Mouse (Mus musculus) retina, adult 2 months (tissue): Measurements from ENCODE around the gene Fgfr2.

ENCODE experiments used
- DNase-seq: peaks from one replicate; pipeline ENCODE4 v3.0.0-alpha.2; 2012; ENCODE audit warnings: low read depth, low spot score

Gene Fgfr2

DNA sequence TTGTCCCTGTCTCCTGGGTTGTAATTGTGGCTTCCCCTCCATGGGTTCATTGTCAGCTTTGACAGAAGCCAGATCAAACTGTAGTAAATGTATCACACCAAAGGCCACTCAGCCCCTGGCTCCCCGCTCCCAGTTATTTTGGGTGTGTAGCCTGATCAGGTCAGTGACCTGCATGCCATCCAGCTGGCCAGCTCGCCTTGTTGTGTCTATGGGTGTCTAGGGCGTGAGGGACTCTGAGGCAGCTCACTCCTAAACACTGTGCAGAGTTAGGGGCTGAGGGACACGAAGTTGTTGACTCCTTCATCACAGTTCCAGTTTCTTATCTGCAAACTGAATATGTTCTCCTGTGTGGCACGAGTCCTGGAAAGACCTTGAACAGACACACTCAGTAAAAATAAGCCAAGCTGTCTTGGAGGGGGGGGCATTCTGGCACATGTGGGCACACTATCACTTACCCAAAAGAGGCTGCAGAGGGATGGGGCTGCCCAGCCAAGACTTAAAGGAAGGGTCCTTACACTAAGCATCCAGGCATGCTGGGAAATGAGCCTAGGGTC is 2342.2 kb downstream of the Fgfr2 start:
- no peak for DNase-seq

DNA sequence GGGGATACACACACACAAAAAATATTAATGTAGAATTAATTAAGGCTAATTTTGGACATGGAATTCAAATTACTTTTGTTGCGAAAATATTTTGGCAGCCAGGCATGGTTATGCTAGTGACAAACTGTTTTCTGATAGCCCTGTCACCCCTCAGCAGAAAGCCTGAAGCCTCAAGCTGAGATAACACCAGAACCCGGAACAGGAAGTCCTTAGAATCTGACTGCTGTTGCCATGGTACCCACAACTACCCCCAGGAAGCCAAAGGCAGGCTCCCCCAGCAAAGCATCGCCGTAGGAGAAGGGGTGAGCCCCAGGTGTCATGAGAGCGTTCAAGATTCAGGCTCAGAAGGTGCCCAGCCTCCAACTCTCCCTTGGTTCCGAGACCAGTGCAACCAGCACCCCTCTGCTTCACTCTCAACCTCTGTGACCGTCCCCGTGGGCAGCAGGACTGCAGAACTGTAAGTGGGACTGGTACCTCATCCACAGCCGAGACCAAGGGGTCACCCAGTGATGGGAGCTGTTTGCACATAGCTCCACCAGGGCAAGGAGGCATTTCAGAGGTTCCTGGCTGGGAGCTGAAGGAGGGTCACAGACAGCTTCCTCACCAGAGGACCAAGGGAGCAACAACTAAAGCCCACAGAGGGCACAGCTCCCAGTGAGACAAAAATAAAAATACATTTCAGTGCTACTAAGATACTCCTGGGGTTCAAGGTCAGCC is 2349.1 kb downstream of the Fgfr2 start, which contains the start of gene Btbd16:
Btbd16 (plus strand) TSS at position 156 of the 717 bp plus-strand sequence.
- DNase-seq: no peak

DNA sequence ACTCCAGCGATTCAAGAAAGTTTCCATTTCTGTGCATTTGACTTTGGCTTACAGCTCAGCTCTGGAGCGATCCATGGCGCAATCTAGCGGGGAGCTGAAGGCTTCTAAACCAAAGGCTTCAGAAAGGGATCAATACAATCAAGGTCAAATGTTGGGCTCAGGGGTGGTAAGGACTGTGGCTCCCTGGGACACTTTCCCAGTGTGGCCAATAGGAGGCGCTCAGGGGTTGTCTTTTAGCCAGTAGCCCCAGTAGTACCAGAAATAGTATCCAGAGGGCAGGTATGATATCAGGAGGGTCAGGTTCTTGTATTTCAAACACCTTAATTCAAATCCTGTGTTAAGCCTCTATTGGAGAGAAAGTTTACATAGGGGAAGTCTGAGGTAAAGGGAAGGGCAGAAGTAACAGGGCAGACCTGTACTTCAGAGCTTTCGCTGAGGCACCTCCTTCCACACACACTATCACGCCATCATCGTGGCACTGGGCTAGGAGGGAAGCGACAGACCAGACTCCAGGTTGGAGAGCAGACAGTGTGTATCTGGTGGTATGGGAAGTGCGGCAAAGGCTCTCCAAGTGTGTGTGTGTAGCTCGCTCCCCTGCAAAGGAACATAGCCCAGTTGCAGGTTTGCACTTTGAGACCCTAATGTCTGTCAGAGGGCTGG is 2349.8 kb downstream of the Fgfr2 start:
- DNase-seq: no peak

DNA sequence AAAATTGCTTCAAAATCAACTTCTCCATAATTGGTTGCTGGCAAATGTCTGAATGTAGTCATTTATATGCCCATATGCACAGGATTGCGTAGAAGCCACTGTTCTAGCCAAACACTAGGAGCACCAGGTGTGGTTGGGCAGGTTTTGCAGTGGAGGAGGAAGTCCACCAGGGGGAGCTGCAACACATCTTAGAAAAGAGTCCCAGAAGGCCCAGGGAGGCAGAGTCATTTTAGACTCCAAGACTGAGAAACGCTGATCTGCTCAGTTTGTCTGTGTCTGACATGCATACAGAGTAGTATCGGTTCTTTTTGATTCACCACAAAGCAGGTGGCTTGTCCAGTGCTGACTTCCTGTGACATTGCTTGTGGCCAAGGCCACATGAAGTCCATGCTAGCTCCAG is 2352.4 kb downstream of the Fgfr2 start:
- peak; percentile 53 for DNase-seq

DNA sequence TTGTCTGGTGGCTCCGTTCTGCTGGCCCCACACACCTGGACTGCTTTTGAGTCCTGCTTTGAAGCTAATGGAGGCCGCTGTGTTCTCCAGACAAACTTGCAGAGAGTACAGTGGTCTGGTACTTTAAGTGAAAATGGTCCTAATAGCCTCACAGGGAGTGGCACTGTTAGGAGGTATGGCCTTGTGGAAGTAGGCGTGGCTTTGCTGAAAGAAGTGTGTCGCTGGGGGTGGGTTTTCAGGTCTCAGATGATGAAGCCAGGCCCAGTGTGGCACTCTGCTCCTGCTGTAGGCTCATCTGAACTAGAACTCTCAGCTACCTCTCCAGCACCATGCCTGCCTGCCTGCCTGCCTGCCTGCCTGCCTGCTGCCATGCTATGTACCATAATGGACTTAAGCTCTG is 2355.0 kb downstream of the Fgfr2 start:
- DNase-seq: no peak

DNA sequence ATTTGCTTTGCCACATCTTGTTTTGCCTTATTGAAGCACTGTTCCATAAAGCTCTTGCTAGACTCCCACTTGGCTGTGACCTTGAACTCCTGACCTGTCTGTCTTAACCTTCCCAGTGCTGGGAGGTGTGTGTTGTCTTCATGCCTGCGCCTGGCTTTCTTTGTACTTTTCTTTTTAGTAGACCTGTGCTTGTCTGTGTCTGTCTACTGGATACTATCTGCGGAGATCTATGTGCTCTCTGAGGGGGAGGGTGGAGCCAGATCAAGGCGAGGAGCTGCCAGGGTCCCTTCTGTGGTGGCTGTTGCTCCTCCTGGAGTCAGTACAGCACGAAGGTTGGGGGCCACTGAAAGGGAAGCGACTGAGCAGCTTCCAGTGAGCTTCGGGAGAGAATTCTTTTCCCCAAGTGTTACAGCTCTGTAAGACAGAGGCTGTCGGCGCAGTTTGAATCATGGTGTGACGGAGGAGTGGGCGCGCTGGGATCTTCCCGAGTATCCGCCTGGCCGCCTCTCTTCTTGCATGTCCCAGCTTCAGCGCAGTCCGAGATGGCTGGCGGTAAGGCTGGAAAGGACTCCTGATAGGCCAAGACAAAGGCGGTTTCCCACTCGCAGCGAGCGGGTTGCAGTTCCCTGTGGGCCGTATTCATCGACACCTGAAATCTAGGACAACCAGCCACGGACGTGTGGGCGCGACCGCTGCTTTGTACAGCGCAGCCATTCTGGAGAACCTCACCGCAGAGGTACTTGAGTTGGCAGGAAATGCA is 2356.6 kb downstream of the Fgfr2 start:
- DNase-seq: no peak

DNA sequence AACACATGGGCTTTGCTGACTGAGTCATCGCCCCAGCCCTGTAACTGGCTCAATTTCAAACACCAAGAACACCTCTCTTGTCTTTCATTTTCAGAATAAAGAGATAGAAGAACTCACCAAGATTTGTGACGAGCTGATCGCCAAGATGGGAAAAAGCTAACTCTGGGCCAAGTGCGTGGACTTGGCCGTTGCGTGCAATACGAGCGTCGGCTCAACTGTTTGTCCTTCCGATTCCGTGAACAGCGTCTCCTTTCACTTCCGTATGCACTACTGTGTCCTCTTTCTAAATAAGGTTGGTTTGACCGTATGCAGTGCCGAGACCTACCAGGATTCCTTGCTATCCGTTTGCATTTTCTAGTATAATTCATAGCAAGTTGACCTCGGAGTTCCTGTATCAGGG is 2359.0 kb downstream of the Fgfr2 start:
- no peak for DNase-seq

DNA sequence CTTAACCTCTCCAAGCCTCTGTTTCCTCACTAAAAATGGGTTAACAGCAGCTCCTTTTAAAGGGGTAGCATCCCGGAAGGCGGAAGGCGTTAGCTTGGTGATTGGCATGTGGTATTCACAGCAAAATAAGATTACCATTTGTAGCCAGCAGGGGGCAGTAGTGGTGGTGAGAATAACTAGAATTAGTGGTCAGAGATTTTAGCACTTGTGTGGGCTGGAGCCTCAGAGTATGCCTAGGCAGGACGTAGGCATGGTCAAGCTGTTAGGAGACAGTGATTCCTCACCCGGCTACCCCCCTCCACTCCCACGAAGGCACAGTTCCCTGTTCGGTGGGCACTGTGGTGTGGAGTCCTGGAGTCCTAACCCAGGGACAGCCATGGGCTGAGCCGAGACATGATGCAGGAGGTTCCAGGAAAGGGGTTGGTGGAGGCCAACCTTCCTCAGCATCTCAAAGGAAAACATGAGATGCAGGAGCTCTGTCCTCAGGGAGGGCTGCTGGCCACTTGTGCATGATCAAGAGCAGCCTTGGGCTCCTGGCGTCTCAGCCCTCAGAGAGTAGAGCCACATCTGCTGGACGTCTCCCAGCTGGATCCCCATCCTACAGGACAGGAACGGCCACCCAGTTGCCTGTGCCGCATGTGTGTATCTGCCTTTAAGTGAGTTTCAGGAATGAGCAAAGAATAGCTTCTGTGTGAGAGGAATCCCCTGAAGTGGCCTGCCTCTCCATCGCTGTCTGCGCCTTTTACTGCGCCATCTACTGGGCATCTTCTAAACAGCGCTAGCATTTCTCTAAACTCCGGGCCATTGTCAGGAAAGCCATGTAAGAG is 2360.9 kb downstream of the Fgfr2 start:
- DNase-seq: peak; percentile 58

DNA sequence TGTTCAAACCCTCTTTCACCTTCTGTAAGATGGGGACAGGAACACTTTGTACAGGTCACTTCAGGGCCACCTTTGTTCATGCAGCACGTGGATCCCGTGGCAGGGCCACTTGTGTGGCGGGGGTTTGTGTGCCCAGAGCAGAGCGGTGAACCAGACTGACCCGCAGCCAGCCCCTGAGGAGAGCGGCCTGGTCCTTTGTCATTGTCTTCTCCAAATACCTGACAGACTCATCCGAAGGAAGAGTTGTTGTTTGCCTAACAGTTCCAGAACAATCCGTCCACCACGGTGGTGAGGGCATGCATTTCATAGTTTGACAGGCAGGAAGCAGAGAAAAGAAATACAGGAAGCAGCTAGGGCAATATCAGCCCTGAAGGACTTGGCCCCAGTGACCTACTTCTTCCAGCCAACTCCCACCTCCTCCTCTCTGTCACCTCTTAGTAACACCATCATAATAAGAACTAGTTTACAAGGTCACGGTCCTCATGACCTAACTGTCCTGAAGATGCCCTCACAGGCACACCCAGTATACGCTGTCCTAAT is 2365.8 kb downstream of the Fgfr2 start:
- DNase-seq: no peak

DNA sequence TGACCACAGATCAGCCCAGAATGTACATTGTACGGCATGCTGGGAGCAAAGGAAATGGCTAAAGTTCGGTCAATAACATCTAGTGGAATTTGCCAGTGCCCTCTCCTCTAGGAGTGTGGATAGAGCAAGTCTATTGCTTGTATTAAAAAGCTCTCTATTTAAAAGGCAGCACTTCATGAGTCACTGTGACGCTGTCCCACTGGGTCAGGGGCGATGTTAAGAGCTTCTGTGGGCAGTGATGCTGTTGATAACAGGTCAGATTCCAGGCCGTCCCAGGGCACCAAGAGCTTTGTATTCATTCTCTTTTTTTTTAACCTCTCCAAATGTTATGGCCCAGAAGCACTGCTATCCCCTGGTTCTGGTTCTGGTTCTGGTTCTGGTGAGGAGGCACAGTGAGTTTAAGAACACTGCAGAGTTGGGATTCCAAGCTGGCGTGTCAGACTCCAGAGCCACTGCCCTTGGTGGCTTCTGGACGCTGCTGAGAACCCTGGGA is 2366.8 kb downstream of the Fgfr2 start:
- no peak for DNase-seq

DNA sequence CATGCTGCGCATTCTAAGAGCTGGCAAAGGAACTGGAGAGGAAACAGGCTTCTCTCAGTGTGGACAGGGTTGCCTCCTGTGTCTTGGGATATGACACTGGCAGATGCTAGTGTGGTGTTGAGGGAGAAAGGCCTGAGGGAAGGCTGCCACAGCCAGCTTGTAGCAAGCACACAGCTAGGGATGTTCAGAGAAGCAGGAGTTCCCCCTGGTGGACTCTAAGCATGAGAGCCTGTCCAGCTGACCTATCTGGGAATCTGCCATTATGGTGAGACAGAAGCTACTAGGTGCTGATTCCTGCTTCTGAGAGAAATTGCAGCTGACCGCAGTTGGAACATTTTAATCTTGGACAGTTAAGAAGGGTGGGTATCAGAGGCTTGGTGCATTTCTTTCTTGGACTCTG is 2368.4 kb downstream of the Fgfr2 start:
- DNase-seq: no peak

DNA sequence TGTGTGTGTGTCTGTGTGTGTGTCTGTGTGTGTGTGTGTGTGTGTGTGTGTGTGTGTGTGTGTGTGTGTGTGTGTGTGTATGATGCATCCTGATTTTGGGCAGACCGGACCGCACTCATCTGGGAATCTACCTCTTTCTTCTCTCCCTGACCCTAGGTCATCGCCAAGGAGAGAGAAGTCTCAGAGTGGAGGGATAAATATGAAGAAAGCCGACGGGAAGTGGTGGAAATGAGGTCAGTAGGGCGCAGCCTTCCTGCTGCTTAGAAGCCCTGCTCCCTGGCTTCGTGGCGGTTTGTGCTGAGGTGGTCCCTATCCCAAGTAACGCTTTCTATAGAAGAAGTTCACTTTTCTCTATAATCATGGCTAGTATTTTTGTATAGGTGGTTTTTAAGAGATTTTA is 2371.5 kb downstream of the Fgfr2 start:
- no peak for DNase-seq

DNA sequence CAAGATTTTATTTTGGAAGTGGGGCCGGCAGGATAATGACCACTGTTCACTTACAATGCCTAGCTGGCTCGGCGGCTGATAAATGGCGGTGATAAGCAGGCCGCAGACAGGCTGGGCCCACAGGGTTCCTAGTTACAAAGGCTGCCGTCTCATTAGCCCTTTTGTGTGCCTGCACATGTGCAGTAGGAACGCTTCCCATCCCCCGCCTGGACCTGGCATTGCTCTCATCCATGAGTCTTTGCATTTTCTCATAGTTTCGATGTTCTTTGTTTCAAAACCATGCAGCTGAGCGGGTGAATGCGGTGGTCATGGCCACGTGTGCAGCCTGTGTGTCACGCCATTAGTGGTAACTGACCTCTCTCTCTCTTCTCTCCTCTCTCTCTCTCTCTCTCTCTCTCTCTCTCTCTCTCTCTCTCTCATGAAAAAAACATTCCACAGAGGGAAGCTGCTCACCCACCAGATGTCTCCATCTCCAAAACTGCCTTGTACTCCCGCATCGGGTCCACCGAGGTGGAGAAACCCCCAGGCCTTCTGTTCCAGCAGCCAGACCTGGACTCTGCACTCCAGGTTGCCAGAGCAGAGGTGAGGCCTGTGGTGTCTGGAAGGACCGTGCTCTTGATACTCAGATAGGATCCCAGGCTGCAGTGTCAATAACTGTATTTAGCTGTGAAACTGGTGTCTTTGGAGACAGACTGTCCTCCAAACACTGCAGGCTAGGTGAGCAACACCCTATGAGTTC is 2372.2 kb downstream of the Fgfr2 start:
- DNase-seq: no peak

DNA sequence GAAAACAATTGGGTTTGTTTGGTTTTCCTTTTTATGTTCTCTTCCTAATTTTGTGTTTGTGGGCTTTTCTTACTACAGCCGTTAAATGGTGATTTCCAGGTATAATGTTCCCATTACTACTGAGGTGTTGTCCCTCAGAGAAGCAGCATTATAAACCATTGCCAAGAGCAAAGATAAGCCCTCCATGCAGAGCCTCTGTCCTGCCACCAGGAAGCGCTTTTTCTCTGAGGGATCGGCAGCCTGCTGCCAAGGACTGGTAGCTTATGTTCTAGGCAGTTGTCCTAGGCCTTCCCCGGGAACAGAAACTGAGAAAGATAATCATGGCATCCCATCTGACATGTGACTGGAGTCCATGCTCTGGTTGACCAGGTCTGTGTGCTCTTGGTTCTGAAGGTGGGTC is 2374.0 kb downstream of the Fgfr2 start:
- DNase-seq: no peak

DNA sequence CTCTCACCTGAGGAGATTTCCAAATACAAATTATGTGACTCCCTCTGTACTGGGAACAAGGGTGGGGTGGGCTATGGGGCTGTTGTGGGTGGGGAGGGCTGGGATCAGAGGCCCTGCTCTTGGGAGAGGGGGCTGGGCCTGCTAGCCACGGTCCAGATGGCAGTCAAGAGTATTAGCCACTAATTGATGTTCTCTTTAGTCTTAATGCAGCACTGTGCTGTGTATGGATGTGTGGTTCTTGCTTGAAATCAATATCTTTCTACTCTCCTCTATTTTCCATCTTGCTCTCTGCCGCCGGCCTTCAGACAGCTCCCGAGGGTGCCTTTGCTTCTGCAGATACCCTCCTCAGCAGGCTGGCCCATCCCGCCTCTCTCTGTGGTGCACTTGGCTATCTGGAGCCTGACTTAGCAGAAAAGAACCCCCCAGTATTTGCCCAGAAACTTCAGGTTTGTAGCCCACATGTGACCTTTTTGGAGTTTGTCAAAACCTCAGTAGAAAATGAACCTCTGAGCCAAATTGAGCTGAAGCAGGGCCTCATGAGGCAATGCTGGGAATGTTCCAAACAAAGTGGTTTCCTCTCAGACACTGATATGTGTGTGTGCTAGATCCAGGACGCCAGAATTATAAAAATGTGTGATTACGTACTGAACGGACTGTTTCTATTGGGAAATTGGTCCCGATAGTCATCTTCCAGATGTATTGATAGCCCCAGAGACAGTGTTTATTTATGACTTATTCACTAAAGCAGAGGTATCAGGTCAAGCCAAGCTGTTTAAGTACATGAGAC is 2379.7 kb downstream of the Fgfr2 start:
- no peak for DNase-seq

DNA sequence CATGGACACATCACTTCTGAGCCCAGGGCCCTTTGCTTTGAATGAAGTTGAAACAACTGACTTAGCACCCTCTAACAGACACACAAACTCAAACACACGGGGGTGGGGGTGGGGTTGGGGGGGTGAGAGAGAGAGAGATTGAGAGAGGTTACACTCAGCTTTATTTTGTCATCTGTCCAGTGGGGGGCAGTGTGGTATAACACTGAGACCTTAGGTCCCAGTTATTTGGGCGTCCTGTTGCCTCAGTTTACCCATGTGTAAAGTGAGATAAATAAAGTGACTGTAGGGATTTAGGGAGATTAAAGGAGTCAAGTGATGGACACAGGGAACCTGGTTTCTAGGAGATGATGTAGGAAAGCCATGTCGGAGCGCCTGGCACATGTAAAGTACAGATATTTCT is 2382.1 kb downstream of the Fgfr2 start:
- no peak for DNase-seq

DNA sequence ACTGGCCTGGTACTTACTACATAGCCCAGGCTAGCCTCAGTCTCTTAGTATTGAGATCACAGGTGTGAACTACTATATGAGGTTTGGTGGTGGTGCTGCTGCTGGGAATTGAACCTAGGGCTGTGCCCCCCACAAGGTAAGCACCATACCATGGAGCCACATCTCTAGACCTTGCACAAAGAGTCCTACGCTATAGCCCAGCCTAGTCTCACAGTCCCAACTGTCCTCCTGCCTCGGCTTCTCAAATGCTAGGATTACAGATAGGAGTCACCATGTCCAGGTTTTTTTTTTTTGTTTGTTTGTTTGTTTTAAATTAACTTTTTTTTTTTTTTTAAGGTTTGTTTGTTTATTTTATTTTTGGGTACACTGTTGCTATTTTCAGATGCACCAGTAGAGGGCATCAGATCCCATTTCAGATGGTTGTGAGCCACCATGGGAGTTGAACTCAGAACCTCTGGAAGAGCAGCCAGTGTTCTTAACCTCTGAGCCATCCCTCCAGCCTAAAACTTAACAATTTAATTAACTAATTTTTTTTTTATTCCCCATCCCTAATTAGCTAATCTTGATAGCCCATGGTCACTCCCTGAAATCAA is 2388.9 kb downstream of the Fgfr2 start:
- no peak for DNase-seq

DNA sequence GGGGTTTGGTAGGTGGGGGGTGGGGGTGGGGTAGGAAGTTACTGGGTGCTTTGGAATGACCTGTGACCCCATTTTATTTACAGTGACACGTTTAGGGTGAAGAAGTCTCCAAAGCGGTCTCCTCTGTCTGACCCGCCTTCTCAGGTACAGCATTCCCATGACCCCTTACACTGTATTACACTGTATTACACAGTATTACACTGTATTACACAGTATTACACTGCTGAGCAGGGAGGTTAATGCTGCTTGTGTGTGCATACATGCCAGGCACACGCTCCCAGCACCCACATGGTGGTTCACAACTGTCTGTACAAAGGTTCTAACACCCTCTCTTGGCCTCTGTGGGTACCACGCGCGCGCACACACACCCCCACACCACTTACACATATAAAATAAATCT is 2389.7 kb downstream of the Fgfr2 start:
- DNase-seq: no peak

DNA sequence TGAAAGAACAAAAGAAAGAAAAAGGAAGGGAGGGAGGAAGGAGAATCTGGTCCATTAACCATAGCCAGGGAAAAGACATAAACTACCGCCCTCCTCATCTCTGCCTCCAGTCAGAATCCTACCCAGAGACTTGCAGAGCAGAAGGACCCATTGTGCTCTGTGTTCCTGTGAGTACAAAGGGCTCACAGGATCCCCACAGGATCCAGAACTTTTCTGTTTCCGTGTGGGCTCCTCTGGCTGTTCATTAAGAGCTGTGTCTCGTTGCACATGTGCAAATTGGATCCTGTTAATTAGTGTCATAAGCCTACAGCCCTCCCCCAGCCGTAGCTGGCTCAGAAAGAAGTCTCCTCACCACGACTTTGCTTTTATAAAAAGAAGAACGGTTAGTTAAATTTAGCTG is 2390.2 kb downstream of the Fgfr2 start:
- DNase-seq: no peak
